Mouse (Mus musculus): ENCODE measurements around the gene Slamf1. TPM values are rescaled to one million over a fixed set of nuclear protein-coding genes. Genes with fewer than 3 reads are reported as not detected.
A peak's percentile ranks its signal among the peaks of the same experiment; 100 is the strongest.

Gene Slamf1
- polyA plus RNA-seq, 1 experiment = 38.5 TPM

- Histone ChIP-seq H3K4me1 (peaks cover 39% of the 10 kb centered on the region), H3K27me3 (replicated peaks) (no peaks in the 10 kb centered on the region), H3K4me3 (replicated peaks) (peak overlapping the region; percentile 90), H3K36me3 (replicated peaks; ENCODE audit: low read length) (peaks cover 14% of the 10 kb centered on the region), H3K9me3 (no peaks in the 10 kb centered on the region)
- TF ChIP-seq FLI1 (IDR thresholded peaks at IDR 0.05; ENCODE audit: low read length) (no peak), GATA1 (IDR thresholded peaks at IDR 0.05; ENCODE audit: borderline replicate concordance, low read length) (no peak)
These were observed 73.6 kb downstream of the Slamf1 start for GRCm38 (mm10) chr1:171840450-171841023.

- Histone ChIP-seq H3K4me1 (peaks cover 71% of the 10 kb centered on the region), H3K27me3 (replicated peaks) (no peaks in the 10 kb centered on the region), H3K4me3 (replicated peaks) (peak overlapping the region; percentile 85), H3K36me3 (replicated peaks; ENCODE audit: low read length) (peaks cover 54% of the 10 kb centered on the region), H3K9me3 (no peaks in the 10 kb centered on the region)
- TF ChIP-seq GATA1 (IDR thresholded peaks at IDR 0.05; ENCODE audit: borderline replicate concordance, low read length) (no peak), FLI1 (IDR thresholded peaks at IDR 0.05; ENCODE audit: low read length) (no peak)
These were observed 78.3 kb downstream of the Slamf1 start for GRCm38 (mm10) chr1:171845035-171845754.

GRCm38 (mm10) chr1:171848201-171848600 is 81.3 kb downstream of the Slamf1 start:
- H3K36me3 ChIP-seq (replicated peaks; ENCODE audit: low read length) = peaks cover 84% of the 10 kb centered on the region
- H3K4me3 ChIP-seq (replicated peaks) = peak overlapping the region; percentile 53
- no peaks in the 10 kb centered on the region for H3K9me3 ChIP-seq
- TF ChIP-seq FLI1 (IDR thresholded peaks at IDR 0.05; ENCODE audit: low read length) (no peak), GATA1 (IDR thresholded peaks at IDR 0.05; ENCODE audit: borderline replicate concordance, low read length) (no peak; the same call in 2 of the 3 replicates)
- H3K27me3 ChIP-seq (replicated peaks) = no peaks in the 10 kb centered on the region
- H3K4me1 ChIP-seq = peaks cover 95% of the 10 kb centered on the region

- peaks cover 87% of the 10 kb centered on the region for H3K36me3 ChIP-seq (replicated peaks; ENCODE audit: low read length)
- peaks cover 97% of the 10 kb centered on the region for H3K4me1 ChIP-seq
- H3K9me3 ChIP-seq = no peaks in the 10 kb centered on the region
- H3K27me3 ChIP-seq (replicated peaks) = no peaks in the 10 kb centered on the region
- H3K4me3 ChIP-seq (replicated peaks) = no peak overlapping the region
- no peak for TF ChIP-seq GATA1 (IDR thresholded peaks at IDR 0.05; ENCODE audit: borderline replicate concordance, low read length)
- TF ChIP-seq FLI1 (IDR thresholded peaks at IDR 0.05; ENCODE audit: low read length) = no peak
These were observed 81.8 kb downstream of the Slamf1 start for GRCm38 (mm10) chr1:171848757-171849156.

- Histone ChIP-seq H3K27me3 (replicated peaks) (no peaks in the 10 kb centered on the region), H3K4me3 (replicated peaks) (peak overlapping the region; percentile 55), H3K4me1 (peaks cover 92% of the 10 kb centered on the region), H3K36me3 (replicated peaks; ENCODE audit: low read length) (peaks cover 86% of the 10 kb centered on the region), H3K9me3 (no peaks in the 10 kb centered on the region)
- TF ChIP-seq FLI1 (IDR thresholded peaks at IDR 0.05; ENCODE audit: low read length) = no peak
- no peak for TF ChIP-seq GATA1 (IDR thresholded peaks at IDR 0.05; ENCODE audit: borderline replicate concordance, low read length)
These were observed 82.5 kb downstream of the Slamf1 start for GRCm38 (mm10) chr1:171849454-171849853.

Other genes starting within 250 kb of the Slamf1 start
- 0.94 TPM in 1 of 2 replicates, not detected in the other for gene Itln1, start 231.8 kb upstream of the Slamf1 start, polyA plus RNA-seq (2012; ENCODE audit: insufficient read depth, low replicate concordance)
- gene Cd244a, start 207.9 kb upstream of the Slamf1 start, polyA plus RNA-seq (2012; ENCODE audit: insufficient read depth, low replicate concordance) = not detected in 2 replicates
- 3.3 TPM in 1 of 2 replicates, not detected in the other for gene Ly9, start 159.7 kb upstream of the Slamf1 start, polyA plus RNA-seq (2012; ENCODE audit: insufficient read depth, low replicate concordance)
- 0.31 TPM in 1 of 2 replicates, not detected in the other for gene Slamf7, start 114.1 kb upstream of the Slamf1 start, polyA plus RNA-seq (2012; ENCODE audit: insufficient read depth, low replicate concordance)
- 0.70 TPM in 1 of 2 replicates, not detected in the other for gene Cd48, start 85.1 kb upstream of the Slamf1 start, polyA plus RNA-seq (2012; ENCODE audit: insufficient read depth, low replicate concordance)
- gene Cd84, start 72.6 kb downstream of the Slamf1 start, polyA plus RNA-seq (2012; ENCODE audit: insufficient read depth, low replicate concordance) = 1.2 and 4.2 TPM in 2 replicates
- 0.36 TPM in 1 of 2 replicates, not detected in the other for gene Gm10521, start 128.5 kb downstream of the Slamf1 start, polyA plus RNA-seq (2012; ENCODE audit: insufficient read depth, low replicate concordance)
- gene Slamf6, start 150.4 kb downstream of the Slamf1 start, polyA plus RNA-seq (2012; ENCODE audit: insufficient read depth, low replicate concordance) = not detected in 2 replicates

All from megakaryocyte, embryonic 14.5 days (primary cell).